Mouse (Mus musculus): ENCODE measurements around the gene Srd5a3.

DNA sequence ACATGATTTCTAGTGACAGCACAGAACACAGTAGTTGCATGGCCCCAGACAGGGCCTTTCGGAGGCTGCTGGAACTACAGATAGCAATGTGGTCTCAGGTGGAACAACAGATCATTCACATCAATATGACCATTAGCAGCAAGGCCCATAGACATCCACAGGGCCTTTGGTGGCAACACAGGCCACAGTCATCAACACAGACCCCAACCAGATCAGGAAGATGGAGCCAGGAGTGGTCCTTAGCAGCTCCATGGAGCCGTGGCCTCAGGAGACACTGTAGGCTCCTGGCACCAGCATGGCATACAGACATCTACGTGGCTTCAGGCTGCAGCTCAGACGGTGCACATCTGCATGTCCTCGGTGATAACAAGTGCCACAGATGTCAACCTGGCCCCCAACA is 22.9 kb downstream of the Srd5a3 start:
- TF ChIP-seq EP300 (IDR thresholded peaks at IDR 0.05) (no peak), CTCF (IDR thresholded peaks at IDR 0.05) (no peak)

Data from lung, postnatal 0 days (tissue).